Mouse (Mus musculus) forebrain, embryonic 15.5 days (tissue): ENCODE data around the gene Cacng6. TPM values are rescaled to one million over a fixed set of nuclear protein-coding genes. Genes with fewer than 3 reads are reported as not detected.
"Not testable (repeated sequence)": the region's sequence is repeated elsewhere in the genome, so short reads cannot be mapped to it uniquely, and the experiment has no call there.

Experiments used
- ATAC-seq: fragments of 200-750 bp; cut with Nextera tagmentation; replicated peaks from 2 replicates; pipeline ENCODE4 v1.8.0; 2017; ENCODE audit warnings: mild to moderate bottlenecking, moderate TSS enrichment, moderate library complexity
- H3K27ac ChIP-seq: fragments of 300-500 bp; sonication (generic); replicated peaks from 2 replicates; pipeline ENCODE4 v1.5.1; 2015; ENCODE audit warnings: mild to moderate bottlenecking, inconsistent platforms
- H3K27me3 ChIP-seq: fragments of 300-500 bp; sonication (generic); 2 replicates; pipeline ENCODE4 v1.6.1; 2015; ENCODE audit warnings: inconsistent platforms
- H3K36me3 ChIP-seq: fragments of 300-500 bp; sonication (generic); 2 replicates; pipeline ENCODE4 v1.6.1; 2015; ENCODE audit warnings: mild to moderate bottlenecking, inconsistent platforms
- H3K4me1 ChIP-seq: fragments of 300-500 bp; sonication (generic); 2 replicates; pipeline ENCODE4 v1.6.1; 2015; ENCODE audit warnings: inconsistent platforms
- H3K4me2 ChIP-seq: fragments of 300-500 bp; sonication (generic); replicated peaks from 2 replicates; pipeline ENCODE4 v1.6.1; 2015; ENCODE audit warnings: mild to moderate bottlenecking, inconsistent platforms
- H3K4me3 ChIP-seq: fragments of 300-500 bp; sonication (generic); 2 replicates; pipeline ENCODE4 v1.5.1; 2015; ENCODE audit warnings: mild to moderate bottlenecking, inconsistent platforms
- H3K9ac ChIP-seq: fragments of 300-500 bp; sonication (generic); replicated peaks from 2 replicates; pipeline ENCODE4 v1.6.1; 2015; ENCODE audit warnings: mild to moderate bottlenecking, inconsistent platforms
- H3K9me3 ChIP-seq: fragments of 300-500 bp; sonication (generic); 2 replicates; pipeline ENCODE4 v1.6.1; 2016; ENCODE audit warnings: inconsistent platforms
- WGBS: fragments of 180-500 bp; shearing (Covaris S2); methylation state at CpG from one replicate; pipeline ENCODE4 v1.1.7; 2015; ENCODE audit warnings: mixed read lengths; 5-methylcytosine and 5-hydroxymethylcytosine counted together
- polyA plus RNA-seq: library from polyadenylated mRNA; unstranded; fragments of >200 nt; fragmentation: Nextera tagmentation; extraction: Ambion mirVana; gene quantifications from 2 replicates; pipeline ENCODE4 v1.2.1, GENCODE M21; 2015

Gene Cacng6
- polyA plus RNA-seq, 1 experiment from 2014 or later, result 0.08 TPM

DNA sequence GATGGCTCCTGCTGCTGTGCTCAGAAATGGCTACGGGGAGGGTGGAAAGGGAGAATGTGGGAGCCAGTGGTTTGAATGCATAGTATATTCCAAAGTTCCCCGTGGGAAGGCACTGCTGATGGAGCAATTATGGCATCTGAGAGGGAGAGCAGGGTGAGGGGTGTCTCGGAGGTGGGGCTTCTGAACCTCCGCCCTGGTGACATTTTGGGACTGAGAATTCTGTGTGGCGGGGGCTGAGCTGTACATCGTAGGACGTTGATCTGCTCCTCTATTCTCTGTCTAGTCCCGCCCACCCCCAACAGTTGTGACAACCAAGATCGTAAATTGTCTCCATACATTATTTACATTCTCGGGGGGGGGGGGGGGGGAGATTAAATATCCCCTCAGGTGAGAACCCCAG lies 26.6 kb upstream of the Cacng6 start:
- H3K27ac ChIP-seq, result no peak overlapping the region
- H3K36me3 ChIP-seq, result peaks cover 14% of the 10 kb centered on the region
- no peaks in the 10 kb centered on the region for H3K9me3 ChIP-seq
- H3K9ac ChIP-seq, result no peak overlapping the region
- ATAC-seq, result no peak
- no peak overlapping the region for H3K4me3 ChIP-seq
- no peaks in the 10 kb centered on the region for H3K27me3 ChIP-seq
- WGBS, result 50% methylated on average over 10 of the region's 10 CpGs
- H3K4me2 ChIP-seq, result peak overlapping the region; percentile 20; the same call in 1 of the 2 replicates
- peaks cover 41% of the 10 kb centered on the region for H3K4me1 ChIP-seq

DNA sequence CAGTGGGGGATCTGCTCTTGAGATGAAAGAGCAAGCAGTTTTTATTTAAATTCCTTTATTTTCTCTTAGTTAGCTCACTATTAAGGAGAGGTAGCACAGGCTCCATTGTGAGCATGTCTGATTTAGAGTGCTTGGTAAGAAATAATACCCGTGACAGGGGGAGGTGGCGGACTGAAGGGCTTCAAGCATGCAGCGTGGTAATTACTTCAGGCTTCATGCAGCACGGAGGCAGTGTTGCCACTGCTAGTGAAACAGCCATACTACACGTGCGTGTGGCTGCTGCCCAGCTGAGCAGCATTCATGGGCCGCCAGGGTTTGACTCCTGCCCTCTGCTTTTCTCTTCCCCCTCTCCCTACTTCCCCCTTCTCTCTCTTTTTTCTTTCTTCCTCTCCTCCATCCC lies 26.2 kb upstream of the Cacng6 start:
- ATAC-seq, result peak; percentile 66
- H3K9ac ChIP-seq, result no peak overlapping the region; the same call in 1 of the 2 replicates
- no peaks in the 10 kb centered on the region for H3K9me3 ChIP-seq
- peaks cover 15% of the 10 kb centered on the region for H3K36me3 ChIP-seq
- H3K4me2 ChIP-seq, result peak overlapping the region; percentile 20; the same call in 1 of the 2 replicates
- no peaks in the 10 kb centered on the region for H3K27me3 ChIP-seq
- H3K27ac ChIP-seq, result 0 out of 2 replicates have a peak overlapping the region, but pooled peaks have one; percentile 14
- H3K4me3 ChIP-seq, result no peak overlapping the region
- 5% methylated on average over 7 of the region's 7 CpGs for WGBS
- peaks cover 37% of the 10 kb centered on the region for H3K4me1 ChIP-seq

- Histone ChIP-seq H3K4me1 (peaks cover 31% of the 10 kb centered on the region), H3K36me3 (peaks cover 18% of the 10 kb centered on the region)
- 95% methylated on average over 8 of the region's 8 CpGs for WGBS
- ATAC-seq, H3K4me3 ChIP-seq, H3K9ac ChIP-seq, H3K9me3 ChIP-seq, H3K27ac ChIP-seq, H3K27me3 ChIP-seq, H3K4me2 ChIP-seq: not testable (repeated sequence)
Measured at GRCm38 (mm10) chr7:3398363-3398762, 25.6 kb upstream of the Cacng6 start.

GRCm38 (mm10) chr7:3399937-3400336 lies 24.1 kb upstream of the Cacng6 start:
- no peak overlapping the region for H3K4me3 ChIP-seq
- no peak for ATAC-seq
- no peak overlapping the region for H3K4me2 ChIP-seq
- H3K36me3 ChIP-seq, result peaks cover 12% of the 10 kb centered on the region
- H3K27me3 ChIP-seq, result no peaks in the 10 kb centered on the region
- H3K4me1 ChIP-seq, result peaks cover 24% of the 10 kb centered on the region
- H3K9ac ChIP-seq, result no peak overlapping the region
- H3K9me3 ChIP-seq, result no peaks in the 10 kb centered on the region
- no peak overlapping the region for H3K27ac ChIP-seq

GRCm38 (mm10) chr7:3409729-3410520 lies 14.1 kb upstream of the Cacng6 start:
- WGBS, result 63% methylated on average over 11 of the region's 11 CpGs
- Histone ChIP-seq H3K4me2 (no peak overlapping the region), H3K4me1 (peaks cover 21% of the 10 kb centered on the region), H3K9me3 (no peaks in the 10 kb centered on the region), H3K27ac (no peak overlapping the region), H3K9ac (no peak overlapping the region), H3K27me3 (peaks cover 15% of the 10 kb centered on the region), H3K4me3 (no peak overlapping the region), H3K36me3 (no peaks in the 10 kb centered on the region)
- no peak for ATAC-seq

- Histone ChIP-seq H3K36me3 (no peaks in the 10 kb centered on the region), H3K27ac (no peak overlapping the region; the same call in 1 of the 2 replicates), H3K9me3 (no peaks in the 10 kb centered on the region), H3K4me3 (peak overlapping the region; percentile 37), H3K27me3 (peaks cover 15% of the 10 kb centered on the region), H3K4me2 (peak overlapping the region; percentile 77), H3K4me1 (peaks cover 30% of the 10 kb centered on the region), H3K9ac (peak overlapping the region; percentile 44)
- 0% methylated on average over 33 of the region's 33 CpGs for WGBS
- ATAC-seq, result peak; percentile 87
Measured at GRCm38 (mm10) chr7:3411160-3411941, 12.6 kb upstream of the Cacng6 start.

GRCm38 (mm10) chr7:3412036-3412435 lies 12.0 kb upstream of the Cacng6 start:
- H3K27me3 ChIP-seq, result peaks cover 18% of the 10 kb centered on the region
- peaks cover 30% of the 10 kb centered on the region for H3K4me1 ChIP-seq
- 2% methylated on average over 20 of the region's 20 CpGs for WGBS
- H3K27ac ChIP-seq, result no peak overlapping the region
- no peak for ATAC-seq
- H3K36me3 ChIP-seq, result no peaks in the 10 kb centered on the region
- H3K4me2 ChIP-seq, result peak overlapping the region; percentile 77
- no peaks in the 10 kb centered on the region for H3K9me3 ChIP-seq
- H3K4me3 ChIP-seq, result peak overlapping the region; percentile 37
- peak overlapping the region; percentile 44 for H3K9ac ChIP-seq

DNA sequence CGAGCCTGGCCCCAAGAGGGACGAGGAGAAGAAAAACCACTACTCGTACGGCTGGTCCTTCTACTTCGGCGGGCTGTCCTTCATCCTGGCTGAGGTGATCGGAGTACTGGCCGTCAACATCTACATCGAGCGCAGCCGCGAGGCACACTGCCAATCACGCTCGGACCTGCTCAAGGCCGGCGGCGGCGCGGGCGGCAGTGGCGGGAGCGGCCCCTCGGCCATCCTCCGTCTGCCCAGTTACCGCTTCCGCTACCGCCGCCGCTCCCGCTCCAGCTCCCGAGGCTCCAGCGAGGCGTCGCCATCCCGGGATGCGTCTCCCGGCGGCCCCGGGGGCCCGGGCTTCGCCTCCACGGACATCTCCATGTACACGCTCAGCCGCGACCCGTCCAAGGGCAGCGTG lies 9.1 kb upstream of the Cacng6 start:
- no peak overlapping the region for H3K27ac ChIP-seq
- H3K36me3 ChIP-seq, result no peaks in the 10 kb centered on the region
- H3K4me3 ChIP-seq, result peak overlapping the region; percentile 57
- H3K9me3 ChIP-seq, result no peaks in the 10 kb centered on the region
- H3K4me2 ChIP-seq, result peak overlapping the region; percentile 97
- peaks cover 30% of the 10 kb centered on the region for H3K4me1 ChIP-seq
- peak overlapping the region; percentile 60 for H3K9ac ChIP-seq
- peaks cover 21% of the 10 kb centered on the region for H3K27me3 ChIP-seq
- WGBS, result 1% methylated on average over 39 of the region's 47 CpGs
- ATAC-seq, result no peak

GRCm38 (mm10) chr7:3415378-3415777 lies 8.6 kb upstream of the Cacng6 start:
- under 1% methylated on average over 55 of the region's 60 CpGs for WGBS
- peak; percentile 14; the same call in 1 of the 2 replicates for ATAC-seq
- Histone ChIP-seq H3K4me2 (peak overlapping the region; percentile 97), H3K4me3 (peak overlapping the region; percentile 57), H3K27me3 (peaks cover 22% of the 10 kb centered on the region), H3K36me3 (no peaks in the 10 kb centered on the region), H3K9ac (peak overlapping the region; percentile 60), H3K9me3 (no peaks in the 10 kb centered on the region), H3K4me1 (peaks cover 30% of the 10 kb centered on the region), H3K27ac (no peak overlapping the region)

DNA sequence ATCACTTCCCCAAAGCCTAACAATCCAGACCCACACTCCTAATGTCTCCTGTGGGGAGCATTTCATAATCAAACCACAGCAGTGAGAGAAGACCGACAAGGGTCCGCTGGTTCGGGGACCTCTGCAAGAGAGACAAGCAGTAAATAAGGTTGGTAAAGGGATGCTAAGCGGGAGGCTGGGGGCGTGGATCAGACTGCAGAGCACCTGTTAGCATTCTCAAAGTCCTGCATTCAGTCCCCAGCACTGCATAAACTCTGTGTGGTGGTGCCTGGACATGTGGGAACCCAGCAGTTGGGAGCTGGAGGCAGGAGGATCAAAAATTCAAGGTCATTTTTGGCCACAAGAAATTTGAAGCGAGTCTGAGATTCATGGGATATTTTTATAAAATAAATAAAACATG lies 4.1 kb upstream of the Cacng6 start:
- Histone ChIP-seq H3K27me3 (peaks cover 28% of the 10 kb centered on the region), H3K36me3 (no peaks in the 10 kb centered on the region), H3K4me2 (no peak overlapping the region), H3K4me3 (no peak overlapping the region), H3K27ac (no peak overlapping the region), H3K9me3 (no peaks in the 10 kb centered on the region), H3K4me1 (peaks cover 14% of the 10 kb centered on the region), H3K9ac (no peak overlapping the region)
- no peak for ATAC-seq
- 39% methylated on average over 6 of the region's 6 CpGs for WGBS

GRCm38 (mm10) chr7:3420466-3420865 lies 3.5 kb upstream of the Cacng6 start:
- Histone ChIP-seq H3K4me2 (no peak overlapping the region), H3K36me3 (no peaks in the 10 kb centered on the region), H3K27me3 (peaks cover 31% of the 10 kb centered on the region), H3K27ac (no peak overlapping the region), H3K4me1 (peaks cover 8% of the 10 kb centered on the region; the same call in 1 of the 2 replicates), H3K4me3 (no peak overlapping the region), H3K9me3 (no peaks in the 10 kb centered on the region), H3K9ac (no peak overlapping the region)
- WGBS, result 60% methylated on average over 5 of the region's 5 CpGs
- ATAC-seq, result no peak

DNA sequence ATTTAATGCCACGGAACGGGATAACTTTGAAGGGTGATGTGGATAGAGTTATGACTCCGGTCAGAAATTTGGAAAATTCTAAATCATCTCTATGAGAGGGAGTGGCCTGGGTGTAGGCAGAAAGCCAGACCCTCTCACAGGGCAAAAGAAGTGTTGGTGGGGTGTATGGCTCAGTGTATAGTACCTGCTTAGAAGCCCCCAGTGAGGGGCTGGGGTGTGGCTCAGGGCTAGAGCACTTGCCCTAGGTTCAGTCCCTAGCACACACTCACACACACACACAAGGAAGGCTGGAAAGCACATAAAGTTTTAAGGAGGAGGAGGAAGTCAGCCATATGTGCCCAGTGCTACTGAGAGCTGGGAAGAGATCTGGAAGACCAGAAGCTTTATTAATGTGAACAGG lies 2.7 kb upstream of the Cacng6 start:
- Histone ChIP-seq H3K4me1 (0 out of 2 replicates have a peak, but pooled peaks cover 5% of the 10 kb centered on the region), H3K27me3 (peaks cover 31% of the 10 kb centered on the region), H3K4me2 (no peak overlapping the region), H3K4me3 (no peak overlapping the region), H3K9ac (no peak overlapping the region), H3K36me3 (no peaks in the 10 kb centered on the region), H3K9me3 (no peaks in the 10 kb centered on the region), H3K27ac (no peak overlapping the region)
- ATAC-seq, result 0 out of 2 replicates have a peak, but pooled peaks have one; percentile 20
- 87% methylated on average over 3 of the region's 3 CpGs for WGBS
